Mouse (Mus musculus) olfactory bulb, adult 2 months (tissue): ENCODE results near the gene Aqp8.

Experiments used
- CTCF ChIP-seq: fragments of 200-500 bp; IDR thresholded peaks from 2 replicates; pipeline ENCODE4 v1.5.1; 2012; ENCODE audit warnings: low read depth, mild to moderate bottlenecking, low read length, moderate library complexity; ENCODE audit not compliant: insufficient read depth
- POLR2A ChIP-seq: fragments of 200-500 bp; IDR thresholded peaks from 2 replicates; pipeline ENCODE4 v1.6.1; 2012; ENCODE audit warnings: mild to moderate bottlenecking, low read depth, low read length, moderate library complexity; ENCODE audit not compliant: insufficient read depth

DNA sequence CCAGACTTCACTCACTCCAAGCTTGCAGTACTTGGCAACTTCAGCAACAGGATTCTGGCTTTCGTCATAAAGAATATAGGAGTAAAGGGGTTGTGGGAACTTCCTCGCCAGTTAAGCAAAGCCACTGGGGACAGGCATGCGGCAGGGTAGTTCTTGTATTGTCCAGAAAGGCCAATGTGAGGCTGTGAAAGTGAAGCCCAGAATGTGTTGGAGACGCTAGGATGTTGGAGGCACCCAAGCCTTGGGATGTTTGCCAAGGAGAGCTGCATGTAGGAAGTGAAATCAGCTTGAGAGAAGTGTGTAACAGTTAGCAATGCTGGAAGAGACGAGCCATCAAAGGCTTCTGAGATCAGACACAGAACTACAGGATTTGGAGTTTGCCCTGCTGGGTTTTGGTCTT is 25.6 kb downstream of the Aqp8 start:
- TF ChIP-seq POLR2A (no peak), CTCF (no peak)
